Mouse (Mus musculus): ENCODE measurements around the gene Fbxo2. TPM values are rescaled to one million over a fixed set of nuclear protein-coding genes. Genes with fewer than 3 reads are reported as not detected.
A peak's percentile ranks its signal among the peaks of the same experiment; 100 is the strongest.

Fbxo2 gene
- polyA plus RNA-seq, 1 experiment from 2014 or later = 0.66 TPM

GRCm38 (mm10) chr4:148128672-148129071, 31.7 kb upstream of the Fbxo2 start:
- peaks cover 27% of the 10 kb centered on the region for H3K27me3 ChIP-seq (replicated peaks; ENCODE audit: insufficient read depth, low read length)
- H3K27ac ChIP-seq (ENCODE audit: low read length) = no peak overlapping the region
- no peak for TF ChIP-seq EP300 (IDR thresholded peaks at IDR 0.05)
- TF ChIP-seq CTCF (IDR thresholded peaks at IDR 0.05) = no peak
- H3K36me3 ChIP-seq (ENCODE audit: insufficient read depth, low read length) = no peaks in the 10 kb centered on the region
- WGBS = 59% methylated on average over 2 of the region's 2 CpGs
- H3K4me3 ChIP-seq (ENCODE audit: low read depth, low read length) = no peak overlapping the region
- DNase-seq (ENCODE audit: low spot score) (no peak), ATAC-seq (no peak)
- H3K4me1 ChIP-seq (ENCODE audit: insufficient read depth, low read depth, low read length) = 0 out of 2 replicates have a peak, but pooled peaks cover 3% of the 10 kb centered on the region
- no peak overlapping the region for H3K4me2 ChIP-seq (replicated peaks; ENCODE audit: low read depth, low read length)
- no peak overlapping the region for H3K9ac ChIP-seq (replicated peaks; ENCODE audit: low read depth)
- H3K9me3 ChIP-seq (ENCODE audit: low read length) = no peaks in the 10 kb centered on the region

- Histone ChIP-seq H3K27ac (ENCODE audit: low read length) (no peak within 1 kb of the TSS), H3K4me2 (replicated peaks; ENCODE audit: low read depth, low read length) (peak within 1 kb of the TSS; percentile 89), H3K9me3 (ENCODE audit: low read length) (no peaks in the 10 kb centered on the region), H3K4me3 (ENCODE audit: low read depth, low read length) (peak within 1 kb of the TSS; percentile 44), H3K9ac (replicated peaks; ENCODE audit: low read depth) (no peak within 1 kb of the TSS), H3K4me1 (ENCODE audit: insufficient read depth, low read depth, low read length) (0 out of 2 replicates have a peak, but pooled peaks cover 3% of the 10 kb centered on the region), H3K36me3 (ENCODE audit: insufficient read depth, low read length) (no peaks in the 10 kb centered on the region), H3K27me3 (replicated peaks; ENCODE audit: insufficient read depth, low read length) (peaks cover 27% of the 10 kb centered on the region)
- TF ChIP-seq EP300 (IDR thresholded peaks at IDR 0.05) = no peak
- no peak for TF ChIP-seq CTCF (IDR thresholded peaks at IDR 0.05)
- ATAC-seq (0 out of 2 replicates have a peak, but pooled peaks have one; percentile 6), DNase-seq (ENCODE audit: low spot score) (no peak)
- 3% methylated on average over 15 of the region's 18 CpGs for WGBS
Measured at GRCm38 (mm10) chr4:148130133-148130532, 30.3 kb upstream of the Fbxo2 start, which contains the start of gene Mad2l2. Gene Mad2l2, plus strand, starts transcription at chr4:148130384.

- Histone ChIP-seq H3K4me3 (ENCODE audit: low read depth, low read length) (peak within 1 kb of the TSS; percentile 44), H3K27ac (ENCODE audit: low read length) (no peak within 1 kb of the TSS), H3K9me3 (ENCODE audit: low read length) (no peaks in the 10 kb centered on the region), H3K36me3 (ENCODE audit: insufficient read depth, low read length) (no peaks in the 10 kb centered on the region), H3K4me1 (ENCODE audit: insufficient read depth, low read depth, low read length) (0 out of 2 replicates have a peak, but pooled peaks cover 3% of the 10 kb centered on the region), H3K9ac (replicated peaks; ENCODE audit: low read depth) (no peak within 1 kb of the TSS), H3K4me2 (replicated peaks; ENCODE audit: low read depth, low read length) (peak within 1 kb of the TSS; percentile 89), H3K27me3 (replicated peaks; ENCODE audit: insufficient read depth, low read length) (peaks cover 27% of the 10 kb centered on the region)
- ATAC-seq (peak; percentile 95), DNase-seq (ENCODE audit: low spot score) (peak; percentile 68)
- no peak for TF ChIP-seq CTCF (IDR thresholded peaks at IDR 0.05)
- no peak for TF ChIP-seq EP300 (IDR thresholded peaks at IDR 0.05)
- WGBS = under 1% methylated on average over 36 of the region's 87 CpGs
Measured at GRCm38 (mm10) chr4:148130561-148131413, 29.6 kb upstream of the Fbxo2 start, which contains the start of gene Draxin. Gene Draxin, minus strand, starts transcription at chr4:148130698.

GRCm38 (mm10) chr4:148131497-148132081, 28.8 kb upstream of the Fbxo2 start:
- H3K4me3 ChIP-seq (ENCODE audit: low read depth, low read length) = no peak overlapping the region
- H3K9me3 ChIP-seq (ENCODE audit: low read length) = no peaks in the 10 kb centered on the region
- peak overlapping the region; percentile 89 for H3K4me2 ChIP-seq (replicated peaks; ENCODE audit: low read depth, low read length)
- 1% methylated on average over 20 of the region's 21 CpGs for WGBS
- 0 out of 2 replicates have a peak, but pooled peaks cover 3% of the 10 kb centered on the region for H3K4me1 ChIP-seq (ENCODE audit: insufficient read depth, low read depth, low read length)
- DNase-seq (ENCODE audit: low spot score) (no peak), ATAC-seq (no peak)
- no peak overlapping the region for H3K9ac ChIP-seq (replicated peaks; ENCODE audit: low read depth)
- no peak for TF ChIP-seq CTCF (IDR thresholded peaks at IDR 0.05)
- no peak for TF ChIP-seq EP300 (IDR thresholded peaks at IDR 0.05)
- H3K36me3 ChIP-seq (ENCODE audit: insufficient read depth, low read length) = no peaks in the 10 kb centered on the region
- no peak overlapping the region for H3K27ac ChIP-seq (ENCODE audit: low read length)
- peaks cover 27% of the 10 kb centered on the region for H3K27me3 ChIP-seq (replicated peaks; ENCODE audit: insufficient read depth, low read length)

- Histone ChIP-seq H3K4me1 (ENCODE audit: insufficient read depth, low read depth, low read length) (0 out of 2 replicates have a peak, but pooled peaks cover 3% of the 10 kb centered on the region), H3K36me3 (ENCODE audit: insufficient read depth, low read length) (no peaks in the 10 kb centered on the region), H3K9ac (replicated peaks; ENCODE audit: low read depth) (no peak overlapping the region), H3K4me2 (replicated peaks; ENCODE audit: low read depth, low read length) (no peak overlapping the region), H3K27ac (ENCODE audit: low read length) (no peak overlapping the region), H3K4me3 (ENCODE audit: low read depth, low read length) (no peak overlapping the region), H3K9me3 (ENCODE audit: low read length) (no peaks in the 10 kb centered on the region), H3K27me3 (replicated peaks; ENCODE audit: insufficient read depth, low read length) (peaks cover 15% of the 10 kb centered on the region)
- no peak for DNase-seq (ENCODE audit: low spot score)
- TF ChIP-seq EP300 (IDR thresholded peaks at IDR 0.05) = no peak
- no peak for TF ChIP-seq CTCF (IDR thresholded peaks at IDR 0.05)
- WGBS = 66% methylated on average over 8 of the region's 8 CpGs
- no peak for ATAC-seq
Measured at GRCm38 (mm10) chr4:148134988-148135387, 25.4 kb upstream of the Fbxo2 start.

GRCm38 (mm10) chr4:148137503-148137902, 22.9 kb upstream of the Fbxo2 start:
- no peaks in the 10 kb centered on the region; the same call in 1 of the 2 replicates for H3K4me1 ChIP-seq (ENCODE audit: insufficient read depth, low read depth, low read length)
- WGBS = 67% methylated on average over 8 of the region's 8 CpGs
- H3K27me3 ChIP-seq (replicated peaks; ENCODE audit: insufficient read depth, low read length) = no peaks in the 10 kb centered on the region
- ATAC-seq = no peak
- H3K4me2 ChIP-seq (replicated peaks; ENCODE audit: low read depth, low read length) = no peak overlapping the region
- H3K9ac ChIP-seq (replicated peaks; ENCODE audit: low read depth) = no peak overlapping the region
- H3K27ac ChIP-seq (ENCODE audit: low read length) = no peak overlapping the region
- no peak for DNase-seq (ENCODE audit: low spot score)
- H3K36me3 ChIP-seq (ENCODE audit: insufficient read depth, low read length) = no peaks in the 10 kb centered on the region
- H3K4me3 ChIP-seq (ENCODE audit: low read depth, low read length) = no peak overlapping the region
- TF ChIP-seq CTCF (IDR thresholded peaks at IDR 0.05) = no peak
- TF ChIP-seq EP300 (IDR thresholded peaks at IDR 0.05) = no peak
- no peaks in the 10 kb centered on the region for H3K9me3 ChIP-seq (ENCODE audit: low read length)
